ENCODE assay signal across 9 mouse cellular contexts in the genomic region with DNA sequence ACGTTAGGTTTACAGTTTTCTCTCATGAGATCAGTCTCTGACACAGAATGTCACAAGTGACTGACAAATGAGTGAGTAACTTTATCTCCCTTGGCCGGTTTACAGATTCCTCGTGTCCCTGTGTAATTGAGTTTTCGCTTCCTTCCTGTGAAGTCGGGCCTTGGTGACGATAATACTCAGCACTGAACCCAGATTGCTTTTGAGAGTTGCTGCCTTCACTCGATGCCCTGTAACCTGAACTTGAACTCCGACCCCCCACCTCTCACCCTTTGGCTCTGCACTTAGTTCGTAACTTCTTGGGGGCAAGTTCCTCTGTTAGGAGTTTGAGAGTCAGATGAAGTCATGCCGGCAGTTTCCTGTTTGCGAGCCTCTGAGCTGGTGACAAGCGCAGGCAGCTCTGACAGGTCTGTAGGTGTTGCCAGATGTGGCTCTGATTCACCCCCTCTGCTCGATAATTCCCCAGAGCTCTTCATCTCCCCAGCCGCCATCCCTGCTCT.
DNase-seq lines count a peak whose midpoint lies in the region; ATAC-seq lines count a peak whose summit lies in the region.
"Had no signal": no experiment of that assay in that cellular context is flagged by ENCODE, and none has a peak within 500 bp of the region (broad histone marks: within the 10 kb centered on the region; RNA-seq: fewer than 3 reads in every experiment).

No protein-coding gene starts in this region.

- no peak overlapping the region for H3K9ac ChIP-seq in forebrain, embryonic 13.5 days
- H3K9ac ChIP-seq in forebrain, embryonic 12.5 days, result no peak overlapping the region

- H3K27ac ChIP-seq in forebrain, embryonic 13.5 days, result peak overlapping the region; percentile 19; the same call in 1 of the 2 replicates
- no peak overlapping the region for H3K27ac ChIP-seq in forebrain, embryonic 12.5 days

- H3K36me3 ChIP-seq in forebrain, embryonic 13.5 days (ENCODE audit: poor library complexity, severe bottlenecking), result peaks cover 7% of the 10 kb centered on the region; the same call in 1 of the 2 replicates
- no peaks in the 10 kb centered on the region for H3K36me3 ChIP-seq in forebrain, embryonic 12.5 days (replicated peaks)

- no peaks in the 10 kb centered on the region for H3K27me3 ChIP-seq in forebrain, embryonic 13.5 days
- H3K27me3 ChIP-seq in forebrain, embryonic 12.5 days, result no peaks in the 10 kb centered on the region

- DNase-seq in 416B (ENCODE audit: low read depth), result peak; percentile 26
- DNase-seq in lung, postnatal 4 days, result peak; percentile 63 to 66
- DNase-seq in ovary, adult 18-20 months (ENCODE audit: low spot score), result no peak
- DNase-seq in layer of hippocampus, postnatal 25 days (ENCODE audit: extremely low spot score in 1 of 2, low spot score in 1 of 2), result no peak
- no peak for DNase-seq in layer of hippocampus, adult 9-11 months

- H3K9me3 ChIP-seq in forebrain, embryonic 13.5 days (replicated peaks), result no peaks in the 10 kb centered on the region
- no peaks in the 10 kb centered on the region for H3K9me3 ChIP-seq in forebrain, embryonic 12.5 days

- no peak overlapping the region for H3K4me2 ChIP-seq in forebrain, embryonic 13.5 days
- no peak overlapping the region for H3K4me2 ChIP-seq in forebrain, embryonic 12.5 days

- 79% methylated on average over 14 of the region's 14 CpGs for WGBS in forebrain, embryonic 13.5 days
- WGBS in forebrain, embryonic 12.5 days, result 83% methylated on average over 14 of the region's 14 CpGs

- ATAC-seq in forebrain, embryonic 13.5 days, result no peak
- ATAC-seq in forebrain, embryonic 12.5 days (ENCODE audit: low FRiP score), result no peak
- peak; percentile 49 for ATAC-seq in granulocyte monocyte progenitor cell, adult 5-6 weeks (replicated peaks; ENCODE audit: poor library complexity, severe bottlenecking)
- ATAC-seq: midbrain, embryonic 16.5 days had no signal

- H3K4me3 ChIP-seq in forebrain, embryonic 13.5 days, result no peak overlapping the region
- H3K4me3 ChIP-seq in forebrain, embryonic 12.5 days (replicated peaks), result no peak overlapping the region

- H3K4me1 ChIP-seq in forebrain, embryonic 13.5 days, result peaks cover 66% of the 10 kb centered on the region
- H3K4me1 ChIP-seq in forebrain, embryonic 12.5 days, result peaks cover 45% of the 10 kb centered on the region

Comparison
In these comparisons a context has a peak if more than half of its experiments do, and no peak if none do; other contexts are left out.
1. DNase-seq: peak in 416B (single experiment) and lung, postnatal 4 days (2 of 2); none in ovary, adult 18-20 months (single experiment), layer of hippocampus, postnatal 25 days (0 of 2) and layer of hippocampus, adult 9-11 months (single experiment).